Mouse (Mus musculus) frontal cortex, postnatal 25 days (tissue): Measurements from ENCODE around the gene Atp5j2.
A peak's percentile ranks its signal among the peaks of the same experiment; 100 is the strongest.
"Not testable (repeated sequence)": the region's sequence is repeated elsewhere in the genome, so short reads cannot be mapped to it uniquely, and the experiment has no call there.

Experiments used
- DNase-seq, 2 experiments: peaks; one replicate each; pipeline ENCODE4 v3.0.0; 2022; ENCODE audit warnings: low spot score in 2 of 2

The Atp5j2 gene

GRCm38 (mm10) chr5:145191962-145192361 lies at the start of gene Atp5j2:
Gene Atp5j2 (minus strand): TSS chr5:145192062.
- no peak for DNase-seq

DNA sequence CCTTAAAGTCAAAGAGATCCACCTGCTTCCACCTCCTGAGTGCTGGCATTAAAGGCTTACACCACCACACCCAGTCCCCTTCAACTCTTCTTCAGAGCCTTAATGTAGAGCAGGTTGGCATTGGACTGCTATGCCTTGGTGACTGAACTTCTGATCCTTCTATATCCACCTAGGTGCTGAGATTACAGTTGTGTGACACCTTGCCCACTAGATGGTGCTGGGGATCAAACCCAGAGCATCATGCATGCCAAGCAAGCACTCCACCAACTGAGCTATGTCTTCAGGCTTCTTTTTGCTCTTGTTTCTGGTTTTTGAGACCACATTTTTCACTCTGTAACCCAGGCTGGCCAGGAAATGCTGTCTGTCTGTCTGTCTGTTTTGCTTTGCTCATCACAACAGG lies 42.8 kb upstream of the Atp5j2 start:
- DNase-seq: no peak

- DNase-seq: no peak
These were observed 40.1 kb upstream of the Atp5j2 start for GRCm38 (mm10) chr5:145231893-145232411.

- peak; percentile 93 to 95 for DNase-seq
These were observed 39.6 kb upstream of the Atp5j2 start, which contains the start of gene Zfp655 for GRCm38 (mm10) chr5:145231367-145231871. Gene Zfp655 (plus strand): TSS chr5:145231715.

- DNase-seq: no peak
These were observed 38.8 kb upstream of the Atp5j2 start for GRCm38 (mm10) chr5:145230641-145231040.

GRCm38 (mm10) chr5:145229283-145229682 lies 37.4 kb upstream of the Atp5j2 start:
- DNase-seq: not testable (repeated sequence)

GRCm38 (mm10) chr5:145226453-145226852 lies 34.6 kb upstream of the Atp5j2 start:
- no peak for DNase-seq

GRCm38 (mm10) chr5:145223395-145223794 lies 31.5 kb upstream of the Atp5j2 start:
- DNase-seq: no peak

- no peak for DNase-seq
These were observed 31.0 kb upstream of the Atp5j2 start for GRCm38 (mm10) chr5:145222840-145223239.

- DNase-seq: no peak
These were observed 28.1 kb upstream of the Atp5j2 start for GRCm38 (mm10) chr5:145219981-145220380.

GRCm38 (mm10) chr5:145218671-145219070 lies 26.8 kb upstream of the Atp5j2 start:
- no peak for DNase-seq

DNA sequence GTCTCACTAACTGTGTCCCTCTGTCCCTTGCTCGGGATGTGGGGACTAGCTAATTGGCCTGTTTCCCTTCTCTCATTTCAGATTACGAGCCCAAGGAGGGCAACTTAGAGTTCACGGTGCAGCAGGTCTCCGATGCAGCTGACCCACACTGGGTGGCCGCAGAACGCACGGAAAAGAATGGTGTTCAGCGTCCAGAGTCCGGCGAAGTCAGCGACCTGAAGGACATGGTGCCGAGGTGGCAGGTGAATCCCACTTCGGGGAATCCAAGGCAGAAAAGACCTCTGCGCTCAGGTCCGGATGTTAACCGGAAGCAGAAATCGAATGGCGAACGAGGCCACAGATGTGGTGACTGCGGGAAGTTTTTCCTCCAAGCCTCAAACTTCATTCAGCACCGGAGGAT lies 26.3 kb upstream of the Atp5j2 start:
- DNase-seq: no peak

DNA sequence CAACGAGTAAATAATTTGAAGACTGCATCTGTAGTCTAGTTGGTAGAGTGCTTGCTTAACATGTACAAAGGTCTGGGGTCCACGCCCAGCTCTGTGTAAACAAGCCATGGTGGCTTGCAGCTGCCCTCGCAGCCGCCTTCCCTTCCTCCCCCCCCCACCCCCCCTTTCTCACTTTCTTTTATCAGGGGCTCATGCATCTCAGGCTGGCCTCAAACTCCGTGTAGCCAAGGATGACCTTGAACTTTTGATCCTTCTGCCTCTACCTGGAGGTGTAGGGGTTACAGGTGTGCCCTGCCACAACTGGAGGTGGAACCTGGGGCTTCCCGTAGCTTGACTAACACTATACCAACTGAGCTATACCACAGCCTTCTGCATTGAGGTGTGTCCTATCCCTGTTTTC lies 25.9 kb upstream of the Atp5j2 start:
- no peak for DNase-seq

- DNase-seq: no peak
These were observed 22.8 kb upstream of the Atp5j2 start for GRCm38 (mm10) chr5:145214679-145215078.

- DNase-seq: no peak
These were observed 21.6 kb upstream of the Atp5j2 start for GRCm38 (mm10) chr5:145213505-145213904.

- DNase-seq: no peak
These were observed 20.4 kb upstream of the Atp5j2 start for GRCm38 (mm10) chr5:145212216-145212615.

- no peak for DNase-seq
These were observed 19.5 kb upstream of the Atp5j2 start for GRCm38 (mm10) chr5:145211340-145211739.

- DNase-seq: not testable (repeated sequence)
These were observed 16.5 kb upstream of the Atp5j2 start for GRCm38 (mm10) chr5:145208391-145208790.

DNA sequence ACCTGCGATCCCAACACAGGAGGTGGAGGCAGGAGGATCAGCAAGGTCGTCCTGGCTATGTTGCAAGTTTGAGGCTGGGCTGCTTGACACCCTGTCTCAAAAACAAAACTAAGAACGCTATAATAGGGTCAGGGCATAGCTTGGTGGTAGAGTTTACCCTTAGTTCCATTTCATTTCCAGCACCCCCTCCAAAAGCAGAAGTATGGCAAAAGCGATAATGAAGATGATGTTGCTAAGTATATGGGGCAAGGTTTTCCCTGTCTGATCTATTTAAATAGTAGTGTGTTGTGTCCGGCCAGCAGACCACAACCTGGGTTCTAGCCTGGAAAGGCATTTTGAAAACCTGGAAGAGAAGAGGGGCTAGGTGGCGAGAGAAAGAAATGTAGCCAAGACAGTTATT lies 16.1 kb upstream of the Atp5j2 start:
- DNase-seq: no peak

DNA sequence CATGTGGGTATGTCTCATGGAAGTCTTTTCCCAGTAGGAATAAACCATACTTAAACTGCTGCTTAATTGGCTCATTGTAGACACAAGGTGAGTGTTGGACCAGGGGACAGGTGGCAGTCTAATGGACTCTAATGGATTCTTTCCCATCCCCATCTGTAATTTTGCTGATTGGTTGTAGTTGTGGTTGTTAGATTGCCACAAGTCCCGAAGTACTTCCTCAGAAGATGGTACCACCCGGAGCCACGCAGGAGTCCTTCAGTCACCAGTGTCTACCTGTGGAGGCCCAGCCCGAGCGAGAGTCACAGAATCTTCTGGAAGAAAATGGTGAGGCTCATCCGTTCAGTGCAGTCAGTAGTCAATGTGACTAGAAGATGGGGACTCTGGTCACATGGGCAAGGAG lies 15.5 kb upstream of the Atp5j2 start:
- no peak for DNase-seq

GRCm38 (mm10) chr5:145205041-145205440 lies 13.2 kb upstream of the Atp5j2 start:
- no peak for DNase-seq

GRCm38 (mm10) chr5:145203936-145204691 lies 12.3 kb upstream of the Atp5j2 start, which contains the start of gene Zkscan5:
Gene Zkscan5 (plus strand): TSS chr5:145204562.
- peak; percentile 94 to 98 for DNase-seq

GRCm38 (mm10) chr5:145202446-145202845 lies 10.6 kb upstream of the Atp5j2 start:
- no peak for DNase-seq
